Mouse (Mus musculus) megakaryocyte, adult 5-6 weeks (primary cell): ENCODE measurements around the gene Kank2. TPM values are rescaled to one million over a fixed set of nuclear protein-coding genes. Genes with fewer than 3 reads are reported as not detected.

Experiments
- ATAC-seq: 2 replicates; pipeline ENCODE4 v1.8.0; 2016; ENCODE audit warnings: mild to moderate bottlenecking, inconsistent platforms; ENCODE audit not compliant: poor library complexity, severe bottlenecking
- total RNA-seq, 2 experiments: library from RNA; stranded (forward) in 1 of 2; stranded (reverse) in 1 of 2; fragments of 153-499, 151-499 nt in 1 of 2; fragments of 221-1000, 200-1000 nt in 1 of 2; gene quantifications; 2 replicates each; pipeline versions ENCODE4 v1.2.3 to v1.2.4; 2015 to 2017

Gene Kank2
- total RNA-seq, 2 experiments from 2014 or later = 1.1 to 1.2 TPM

- no peak for ATAC-seq
Measured at GRCm38 (mm10) chr9:21752252-21752792, 46.2 kb downstream of the Kank2 start.

- ATAC-seq = no peak
Measured at GRCm38 (mm10) chr9:21751347-21751746, 47.2 kb downstream of the Kank2 start.

- ATAC-seq = no peak
Measured at GRCm38 (mm10) chr9:21750370-21750769, 48.2 kb downstream of the Kank2 start.

- ATAC-seq = no peak
Measured at GRCm38 (mm10) chr9:21749382-21750118, 49.0 kb downstream of the Kank2 start.

GRCm38 (mm10) chr9:21748491-21748890 lies 50.1 kb downstream of the Kank2 start:
- no peak for ATAC-seq

- ATAC-seq = no peak
Measured at GRCm38 (mm10) chr9:21748033-21748432, 50.5 kb downstream of the Kank2 start.

- ATAC-seq = no peak
Measured at GRCm38 (mm10) chr9:21747238-21747774, 51.2 kb downstream of the Kank2 start.

- no peak for ATAC-seq
Measured at GRCm38 (mm10) chr9:21741514-21741913, 57.0 kb downstream of the Kank2 start.

GRCm38 (mm10) chr9:21740427-21740826 lies 58.1 kb downstream of the Kank2 start:
- peak; percentile 92 for ATAC-seq

- ATAC-seq = no peak
Measured at GRCm38 (mm10) chr9:21738776-21739175, 59.8 kb downstream of the Kank2 start.

- ATAC-seq = no peak
Measured at GRCm38 (mm10) chr9:21737188-21737587, 61.4 kb downstream of the Kank2 start.

- no peak for ATAC-seq
Measured at GRCm38 (mm10) chr9:21736580-21736979, 62.0 kb downstream of the Kank2 start.

- ATAC-seq = no peak
Measured at GRCm38 (mm10) chr9:21735126-21735525, 63.4 kb downstream of the Kank2 start.

GRCm38 (mm10) chr9:21733989-21734388 lies 64.6 kb downstream of the Kank2 start:
- ATAC-seq = no peak

GRCm38 (mm10) chr9:21733446-21733845 lies 65.1 kb downstream of the Kank2 start:
- ATAC-seq = no peak

GRCm38 (mm10) chr9:21732288-21732687 lies 66.3 kb downstream of the Kank2 start:
- no peak for ATAC-seq

GRCm38 (mm10) chr9:21729264-21729663 lies 69.3 kb downstream of the Kank2 start:
- 0 out of 2 replicates have a peak, but pooled peaks have one; percentile 11 for ATAC-seq

GRCm38 (mm10) chr9:21728261-21728832 lies 70.2 kb downstream of the Kank2 start:
- 0 out of 2 replicates have a peak, but pooled peaks have one; percentile 12 for ATAC-seq

- ATAC-seq = no peak
Measured at GRCm38 (mm10) chr9:21726218-21726975, 72.1 kb downstream of the Kank2 start.

- ATAC-seq = 0 out of 2 replicates have a peak, but pooled peaks have one; percentile 11
Measured at GRCm38 (mm10) chr9:21725224-21726121, 73.1 kb downstream of the Kank2 start.
